Mouse (Mus musculus): ENCODE results near the gene Crip1.

- no peak for TF ChIP-seq TAL1 (IDR thresholded peaks at IDR 0.05; ENCODE audit: low read length)
- no peak for TF ChIP-seq GATA1 (IDR thresholded peaks at IDR 0.05; ENCODE audit: low read length)
These were observed 9.9 kb downstream of the Crip1 start, which contains the start of gene Tedc1 for GRCm38 (mm10) chr12:113155887-113156539.

Data from erythroblast, embryonic 14.5 days (primary cell).